Mouse (Mus musculus) spleen, postnatal 36 days (tissue): ENCODE measurements at regions not wholly inside any gene's neighbourhood (a gene's known extent, or its start where the extent isn't known, plus 50 kb on each side); places are given as distances from the start of the nearest gene placed in this dataset.
A peak's percentile ranks its signal among the peaks of the same experiment; 100 is the strongest.
"Not testable (repeated sequence)": the region's sequence is repeated elsewhere in the genome, so short reads cannot be mapped to it uniquely, and the experiment has no call there.

Source experiments
- DNase-seq, 2 experiments: peaks; one replicate each; pipeline ENCODE4 v3.0.0; 2022; ENCODE audit warnings: low spot score in 2 of 2, mixed read lengths in 1 of 2

DNA sequence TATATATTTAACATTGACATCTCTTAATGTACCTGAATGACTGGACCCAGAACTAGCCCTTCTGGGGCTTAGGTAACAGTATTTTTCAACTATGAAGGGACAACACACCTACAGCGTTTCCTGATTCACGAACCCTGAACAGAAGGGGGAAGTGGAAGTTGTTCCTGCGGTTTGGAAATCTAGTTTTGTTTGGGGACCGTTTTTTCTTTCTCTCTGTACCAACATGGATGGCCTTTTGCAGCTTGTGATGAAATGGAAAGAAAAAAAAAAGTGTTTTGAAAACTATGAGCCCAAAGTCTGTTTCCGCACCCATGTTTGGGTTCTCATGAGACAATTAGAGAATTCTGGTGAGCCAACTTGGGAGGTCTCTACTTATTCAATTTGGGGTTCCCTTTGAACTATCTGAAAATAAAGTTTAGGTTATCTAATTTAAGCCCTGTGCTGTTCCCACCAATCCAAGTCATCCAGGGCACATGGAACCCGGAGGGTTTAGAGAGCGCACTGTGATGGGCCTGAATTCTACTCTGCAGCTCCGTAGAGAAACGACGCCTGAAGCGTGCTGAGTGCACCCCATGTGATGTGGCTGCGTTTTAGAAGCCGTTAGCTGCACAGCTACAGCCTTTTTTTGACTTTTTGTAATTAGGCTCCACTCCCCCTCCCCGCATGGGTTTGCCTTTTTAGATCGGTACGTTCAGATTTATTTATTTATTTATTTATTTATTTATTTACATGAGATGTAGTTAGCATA is 137.0 kb upstream of the Rapgef5 start:
- no peak for DNase-seq

DNA sequence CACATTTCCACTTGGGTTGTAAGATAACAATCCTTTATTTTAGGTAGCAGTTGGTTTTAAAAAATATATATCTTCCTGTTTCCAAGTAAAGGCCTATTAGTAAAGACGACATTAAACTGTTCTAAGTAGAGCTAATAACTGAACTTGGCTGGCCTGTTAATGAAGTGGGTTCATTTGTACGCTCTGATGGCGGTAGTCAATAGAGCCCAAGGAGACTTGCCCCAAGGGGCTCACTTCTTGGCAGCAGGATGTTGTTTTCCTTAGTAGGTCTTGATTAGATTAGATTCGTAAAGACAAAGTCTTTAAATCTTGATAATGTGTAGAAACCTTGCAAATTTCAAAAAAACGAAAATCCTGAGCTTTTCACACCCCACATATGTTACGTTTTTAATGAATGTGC is 135.4 kb upstream of the Rapgef5 start:
- DNase-seq: no peak

DNA sequence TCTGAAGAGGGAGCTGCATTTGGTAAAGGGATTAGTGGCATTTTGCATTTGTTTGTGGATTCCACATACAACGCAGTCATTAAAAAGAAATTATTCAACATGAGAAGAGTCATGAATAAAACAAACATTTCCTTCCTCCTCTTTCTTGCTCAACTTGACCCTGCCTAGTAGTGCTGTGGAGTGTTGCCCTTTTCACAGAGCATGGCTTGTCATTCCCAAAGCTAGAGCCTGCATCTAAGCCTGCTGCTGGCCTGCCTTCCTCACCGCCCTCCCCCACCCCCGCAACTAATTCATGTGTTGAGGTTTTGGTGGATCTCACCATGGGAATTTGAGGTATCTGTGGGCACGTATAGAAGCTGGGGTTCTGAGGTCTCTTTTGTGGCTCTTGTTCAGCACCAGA is 133.6 kb upstream of the Rapgef5 start:
- not testable (repeated sequence) for DNase-seq

DNA sequence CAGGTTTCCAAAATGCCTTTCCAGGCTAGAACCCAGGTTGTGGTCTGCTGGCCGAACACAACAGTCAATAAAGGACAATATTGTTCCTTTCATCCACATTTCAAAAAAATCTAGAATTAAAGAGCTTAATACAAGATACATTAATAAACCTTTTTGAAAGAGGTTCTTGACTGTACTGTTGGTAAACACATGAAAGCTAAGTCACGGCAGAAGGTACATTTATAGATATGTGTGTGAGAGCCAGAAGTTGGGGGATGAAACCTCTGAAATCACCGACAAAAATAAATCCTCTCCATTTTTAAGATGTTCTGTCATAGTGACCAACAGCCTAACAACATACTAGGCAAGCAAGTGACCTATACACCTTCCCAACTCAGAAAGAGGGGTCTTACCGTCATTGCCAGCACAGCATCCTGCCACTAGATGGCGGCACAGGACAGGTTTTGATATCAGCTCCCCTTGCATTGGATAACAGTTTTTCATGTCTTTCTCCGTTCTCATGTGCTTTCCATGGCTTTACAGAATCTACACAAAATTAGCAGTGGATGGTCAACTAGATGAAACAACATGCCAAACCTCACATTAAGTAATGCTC is 131.1 kb upstream of the Rapgef5 start:
- peak; percentile 54 to 65 for DNase-seq

DNA sequence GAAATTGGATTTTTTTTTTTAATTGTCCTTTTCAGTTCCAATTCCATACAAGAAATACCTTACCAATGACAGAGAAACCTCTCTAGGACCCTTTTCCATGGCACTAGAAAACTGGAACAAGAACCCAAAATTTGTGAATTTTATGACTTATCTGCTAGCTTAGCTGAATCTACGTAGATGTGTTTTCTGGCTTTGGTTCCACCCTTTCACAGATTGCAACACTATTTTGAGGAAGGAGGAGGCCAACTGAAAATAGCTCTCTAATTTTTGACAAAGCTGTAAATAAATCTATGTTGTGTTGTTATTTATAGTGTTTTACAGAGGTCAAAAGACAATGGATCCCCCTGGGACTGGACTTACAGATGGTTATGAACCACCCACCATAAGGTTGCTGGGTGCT is 130.6 kb upstream of the Rapgef5 start:
- DNase-seq: no peak

DNA sequence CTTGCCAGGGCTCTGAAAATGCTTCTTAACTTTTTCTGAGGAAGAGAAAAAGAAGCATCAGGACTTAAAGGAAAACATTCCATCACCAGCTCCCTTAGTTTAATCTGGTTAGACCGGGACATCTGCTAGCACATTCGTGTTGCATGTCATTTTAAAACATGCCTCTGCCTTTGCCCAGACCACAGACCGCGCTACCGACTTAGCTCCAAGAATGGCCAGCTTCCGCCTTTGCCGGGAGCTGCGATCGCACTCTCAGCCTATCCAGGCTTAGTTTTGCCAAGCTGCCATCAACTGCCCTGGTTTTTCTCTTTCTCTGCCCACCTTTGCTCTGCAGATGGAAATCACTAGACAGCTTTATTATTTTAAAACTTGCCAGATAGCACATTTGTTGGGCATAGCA is 129.3 kb upstream of the Rapgef5 start:
- no peak for DNase-seq

DNA sequence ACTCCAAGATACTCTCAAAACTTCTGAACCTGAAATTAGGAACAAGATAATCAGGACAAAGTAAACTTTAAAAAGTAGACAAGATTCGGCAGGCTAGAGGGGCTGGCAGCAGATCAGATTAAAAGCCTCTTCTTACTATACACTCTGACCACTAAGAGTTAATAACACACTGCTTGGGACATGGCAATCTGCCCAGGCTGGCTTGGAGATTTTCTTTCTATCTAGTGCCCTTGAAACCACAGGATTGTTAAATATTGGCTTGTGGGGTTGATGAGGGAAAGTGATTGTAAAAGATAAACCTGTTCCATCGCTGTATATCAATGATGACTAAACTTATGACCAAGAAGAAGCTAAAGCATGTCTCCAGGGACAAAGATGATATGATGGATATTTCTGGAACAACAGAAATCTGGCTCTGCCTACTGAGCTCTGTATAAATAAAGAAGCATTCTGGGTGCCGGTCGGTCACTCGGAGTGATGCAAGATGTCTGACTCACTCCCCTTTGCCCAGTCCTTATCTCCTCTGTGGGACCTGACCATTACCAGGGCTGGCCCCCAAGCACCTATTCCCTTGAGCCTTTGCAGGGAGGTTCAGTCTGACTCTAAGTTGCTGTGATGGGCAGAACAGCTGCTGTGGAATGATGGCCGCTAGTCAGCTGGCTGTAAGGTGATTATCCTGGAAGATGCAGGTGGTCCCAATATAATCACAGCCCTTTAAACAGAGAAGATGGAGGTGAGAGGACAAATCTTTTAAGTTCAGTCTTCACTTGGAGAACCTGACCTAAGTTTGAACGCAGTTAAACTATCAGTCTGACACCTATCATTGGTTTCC is 126.5 kb upstream of the Rapgef5 start:
- no peak for DNase-seq

DNA sequence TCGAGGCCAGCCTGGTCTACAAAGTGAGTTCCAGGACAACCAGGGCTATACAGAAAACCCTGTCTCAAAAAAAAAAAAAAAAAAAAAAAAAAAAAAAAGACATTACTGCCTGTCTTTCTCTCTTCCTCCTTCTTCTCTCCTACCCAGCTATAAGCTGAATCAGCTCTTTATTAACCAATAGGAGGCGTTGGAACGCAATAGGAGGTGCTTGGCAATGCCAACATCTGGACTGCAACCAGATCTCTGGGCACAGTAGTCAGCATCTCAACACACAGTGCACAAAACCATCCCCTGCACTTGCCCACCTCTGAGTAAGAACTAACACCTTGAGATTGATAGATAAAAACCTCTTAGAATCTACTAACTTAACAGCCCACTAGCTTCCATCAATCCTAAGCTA is 118.8 kb upstream of the Rapgef5 start:
- DNase-seq: no peak

DNA sequence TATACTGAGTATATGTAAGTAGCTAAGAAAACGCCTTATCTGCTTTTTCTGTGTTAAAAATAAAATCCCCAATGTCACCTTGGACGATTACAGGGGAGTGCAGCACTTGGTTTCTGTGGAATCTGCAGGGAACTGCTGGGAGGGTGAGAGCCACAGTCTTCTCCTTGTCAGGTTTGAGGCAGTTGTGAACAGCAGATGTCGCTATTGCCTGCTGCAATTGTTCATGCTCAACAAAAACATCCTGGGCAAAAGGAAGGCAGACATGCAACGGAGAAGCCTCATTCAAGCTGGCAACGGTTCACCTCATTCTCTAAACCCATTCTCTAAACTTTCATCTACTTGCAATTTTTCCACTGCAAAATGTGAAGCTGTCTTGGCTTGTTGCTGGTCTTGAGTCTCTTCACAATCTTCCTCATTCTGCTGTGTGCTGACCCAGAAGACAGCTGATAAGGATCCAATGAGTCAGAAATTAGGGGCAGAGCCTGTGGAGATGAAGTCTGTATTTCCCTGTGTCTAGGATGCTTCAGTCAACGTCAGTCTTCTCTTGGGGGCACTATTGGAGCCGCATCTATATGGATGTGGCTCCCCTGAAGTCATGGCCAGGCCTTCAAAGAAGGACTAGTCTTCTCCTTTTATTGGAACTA is 112.6 kb upstream of the Rapgef5 start:
- peak; percentile 40 to 51 for DNase-seq

DNA sequence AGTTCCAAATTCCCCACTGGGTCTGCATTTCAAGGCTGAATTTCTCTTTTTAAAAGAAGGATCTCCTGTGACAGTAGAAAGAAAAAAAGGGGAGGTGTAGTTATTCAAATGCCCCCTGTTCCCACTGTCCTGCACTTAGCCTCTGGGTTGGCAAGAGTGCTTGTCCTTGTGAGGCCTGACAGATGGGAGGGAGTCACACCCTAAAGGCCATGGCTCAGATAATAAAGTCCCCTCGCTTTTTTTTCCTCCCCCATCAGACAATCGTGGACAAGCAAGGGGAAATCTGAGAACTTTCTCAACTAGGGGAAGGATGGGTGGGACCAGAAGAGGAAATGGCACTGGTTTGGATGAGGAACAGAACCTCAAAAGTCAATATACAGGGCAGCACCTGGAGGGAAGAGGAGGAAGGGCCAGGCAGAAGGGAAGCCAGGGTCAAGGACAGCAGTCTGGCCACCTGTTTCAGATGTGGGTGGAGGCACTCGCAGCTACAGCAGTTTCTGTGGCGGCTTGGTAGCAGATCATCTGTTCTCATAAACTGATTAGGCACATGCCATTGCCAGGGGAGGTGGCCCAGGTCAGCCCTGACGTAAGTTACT is 112.0 kb upstream of the Rapgef5 start:
- DNase-seq: no peak

DNA sequence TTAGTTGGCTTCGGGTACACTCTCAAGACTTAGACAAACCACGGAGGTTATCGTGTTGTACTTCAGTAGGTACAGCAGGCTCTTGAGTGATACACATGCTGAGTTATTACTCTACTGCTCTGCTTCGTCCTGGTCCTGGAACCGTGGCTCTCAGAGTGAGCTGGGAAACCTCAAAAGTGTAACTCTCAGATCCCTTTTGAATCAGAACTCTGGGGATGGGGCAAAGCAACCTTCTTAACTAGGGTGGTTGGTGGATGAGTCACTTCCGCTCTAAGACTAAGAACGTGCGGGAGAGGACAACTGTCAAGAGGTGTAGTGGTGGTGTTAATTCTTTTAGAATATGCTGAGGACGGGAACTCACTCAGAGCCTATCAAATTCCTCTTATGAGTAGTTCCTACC is 109.4 kb upstream of the Rapgef5 start:
- no peak for DNase-seq

DNA sequence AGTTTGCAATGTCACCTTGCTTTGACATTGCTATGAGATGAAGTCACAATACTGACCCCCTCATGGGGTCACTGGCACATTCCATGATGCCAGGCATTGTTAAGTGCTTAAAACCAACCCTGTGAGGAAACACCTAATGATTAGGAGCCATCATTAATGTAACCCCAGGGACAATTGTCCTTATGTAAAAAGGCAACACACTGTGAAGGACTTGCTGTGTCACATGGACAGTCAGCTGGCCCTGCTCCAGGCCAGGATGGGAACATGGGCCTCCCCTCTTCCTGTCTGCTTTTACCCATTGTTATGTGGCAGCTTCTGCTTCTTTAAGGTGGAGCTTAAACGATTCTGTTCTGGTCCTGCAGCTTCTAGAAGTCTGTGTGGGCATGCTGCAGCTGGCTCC is 105.7 kb upstream of the Rapgef5 start:
- no peak for DNase-seq

DNA sequence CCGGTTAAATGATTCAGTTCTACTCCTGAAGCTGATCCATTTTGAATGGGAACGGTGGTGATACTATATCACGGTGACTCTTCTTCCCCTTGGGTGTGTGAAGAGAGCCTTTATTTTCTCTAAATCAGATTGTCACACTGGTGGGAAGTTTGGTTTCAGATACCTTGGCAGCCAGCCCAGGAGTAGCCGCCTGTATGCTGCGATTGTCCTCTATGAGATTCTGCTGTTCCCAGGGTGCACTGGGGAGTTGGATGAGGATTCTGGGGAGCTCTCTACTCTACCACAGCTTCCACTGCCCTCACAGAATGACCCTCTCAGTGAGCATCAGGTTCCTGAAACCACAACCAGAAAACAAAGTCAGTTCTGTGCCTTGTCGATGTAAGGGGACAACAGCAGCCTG is 104.0 kb upstream of the Rapgef5 start:
- DNase-seq: no peak

DNA sequence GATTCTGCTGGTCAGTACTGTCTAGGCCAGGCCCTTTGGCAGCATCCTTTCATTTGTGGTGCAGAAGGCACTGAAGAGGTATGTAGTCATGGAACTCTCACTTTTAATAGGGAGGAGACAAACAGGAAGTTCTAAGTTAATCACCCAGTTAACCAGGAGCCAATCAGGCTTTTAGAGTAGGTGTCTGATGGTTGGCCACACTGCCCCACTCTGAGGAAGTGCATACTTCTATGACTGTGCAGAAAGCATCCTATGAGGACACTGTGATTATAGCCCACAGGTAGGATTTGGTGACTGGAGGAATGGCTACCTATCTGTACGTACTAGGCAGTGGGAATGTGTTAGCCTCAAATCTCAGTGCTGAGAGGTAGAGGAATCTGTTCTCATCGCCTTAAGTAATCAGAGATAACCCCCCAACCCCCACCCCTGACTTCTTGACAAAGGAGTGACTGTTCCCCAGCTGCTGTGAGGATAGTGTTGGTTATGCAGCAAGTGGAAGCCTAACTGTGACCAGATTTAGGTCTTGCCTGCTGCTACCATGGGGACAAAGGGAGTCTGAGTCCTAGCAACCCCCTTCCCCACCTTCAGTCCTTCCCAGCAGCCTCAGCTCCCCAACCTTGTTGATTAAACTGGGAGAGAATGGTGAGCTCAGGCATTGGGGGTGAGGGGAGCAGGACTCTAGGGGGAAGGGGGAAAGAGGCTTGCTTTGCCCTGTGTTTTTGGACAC is 103.3 kb upstream of the Rapgef5 start:
- DNase-seq: no peak

DNA sequence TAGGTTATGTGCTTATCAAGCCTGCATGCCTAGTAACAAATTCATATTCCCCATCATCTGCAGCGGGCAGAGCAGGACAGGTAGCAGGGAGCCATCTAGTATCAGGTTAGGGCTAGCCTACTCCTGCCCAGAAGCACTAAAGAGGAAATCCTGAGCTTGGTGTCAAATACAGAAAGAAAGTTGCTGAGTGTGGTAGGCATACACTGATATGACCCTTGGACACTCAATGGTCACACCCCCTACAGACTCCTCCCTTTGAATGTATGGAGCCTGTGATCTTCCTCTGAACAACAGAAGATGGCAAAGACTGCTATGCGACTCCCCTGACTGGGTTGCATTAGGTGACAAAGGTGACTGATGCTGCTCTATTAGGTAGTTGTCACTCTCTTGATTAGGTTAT is 102.3 kb upstream of the Rapgef5 start:
- no peak for DNase-seq

DNA sequence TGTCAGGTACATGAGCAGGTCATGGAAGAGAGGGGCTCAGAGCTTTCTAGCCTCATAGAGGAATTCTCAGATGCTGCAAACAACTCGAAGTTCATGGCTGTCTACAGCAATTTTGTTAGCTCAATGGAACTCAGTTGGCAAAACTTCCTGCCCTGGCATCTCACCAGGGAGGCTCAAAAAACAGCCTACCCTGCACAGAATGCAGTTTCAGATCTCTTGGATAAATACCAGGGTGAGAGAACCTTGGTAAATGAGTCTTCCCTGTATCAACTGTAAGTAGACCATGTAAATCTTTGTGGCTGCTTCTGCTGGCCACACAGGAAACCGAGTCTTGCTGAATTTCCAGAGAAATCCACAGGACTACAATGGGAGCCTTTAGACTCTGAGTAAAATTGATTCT is 101.1 kb upstream of the Rapgef5 start:
- no peak for DNase-seq

DNA sequence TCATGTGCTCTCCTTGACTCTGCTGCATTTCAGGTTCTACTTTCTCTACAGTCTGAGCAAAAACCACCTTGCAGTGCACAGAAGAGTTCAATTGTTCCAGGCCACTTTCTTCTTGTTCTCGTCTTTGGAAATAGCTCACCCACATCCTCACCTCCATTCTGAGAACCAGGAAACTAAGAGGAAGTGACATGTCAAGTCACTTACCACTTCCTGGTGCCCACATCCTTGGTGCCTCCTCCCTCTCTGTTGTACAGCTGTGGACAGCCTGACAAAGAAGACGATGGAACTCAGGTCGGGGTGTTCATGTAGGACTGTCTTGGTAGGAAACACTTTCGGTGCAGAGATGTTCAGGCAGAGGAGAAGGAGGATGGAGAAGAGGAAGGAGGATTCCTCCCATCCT is 98.3 kb upstream of the Rapgef5 start:
- no peak for DNase-seq

DNA sequence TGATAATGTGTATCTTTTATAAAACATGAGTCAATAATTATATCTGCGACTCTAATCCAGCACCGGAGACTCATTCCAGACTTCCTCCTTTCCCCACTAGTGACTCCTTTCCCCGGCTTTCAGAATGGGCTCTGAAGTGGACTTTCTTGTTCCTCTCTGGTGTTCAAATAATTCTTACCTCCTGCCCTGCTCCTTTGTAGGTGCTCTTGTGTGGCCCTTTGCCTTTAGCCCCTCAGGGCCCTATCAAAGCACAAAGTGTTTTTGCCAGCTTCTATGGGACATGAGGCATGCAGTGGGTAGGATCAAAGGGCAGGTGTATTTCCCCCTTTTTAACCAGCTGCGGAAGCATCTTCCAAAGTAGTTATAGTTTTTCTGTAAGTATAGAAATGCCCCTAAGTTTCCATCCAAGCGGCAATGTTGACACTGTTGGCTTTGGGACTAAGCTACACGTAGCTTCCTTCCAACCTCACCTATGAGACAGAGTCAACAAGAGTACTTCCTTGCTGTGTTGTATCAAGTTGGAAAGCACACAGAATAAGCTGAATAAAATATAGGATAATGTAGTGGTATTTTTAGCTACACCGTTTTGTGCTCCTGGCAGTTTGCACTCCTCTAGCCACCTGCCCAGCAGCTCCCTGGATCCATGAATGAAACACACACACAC is 93.8 kb upstream of the Rapgef5 start:
- no peak for DNase-seq

DNA sequence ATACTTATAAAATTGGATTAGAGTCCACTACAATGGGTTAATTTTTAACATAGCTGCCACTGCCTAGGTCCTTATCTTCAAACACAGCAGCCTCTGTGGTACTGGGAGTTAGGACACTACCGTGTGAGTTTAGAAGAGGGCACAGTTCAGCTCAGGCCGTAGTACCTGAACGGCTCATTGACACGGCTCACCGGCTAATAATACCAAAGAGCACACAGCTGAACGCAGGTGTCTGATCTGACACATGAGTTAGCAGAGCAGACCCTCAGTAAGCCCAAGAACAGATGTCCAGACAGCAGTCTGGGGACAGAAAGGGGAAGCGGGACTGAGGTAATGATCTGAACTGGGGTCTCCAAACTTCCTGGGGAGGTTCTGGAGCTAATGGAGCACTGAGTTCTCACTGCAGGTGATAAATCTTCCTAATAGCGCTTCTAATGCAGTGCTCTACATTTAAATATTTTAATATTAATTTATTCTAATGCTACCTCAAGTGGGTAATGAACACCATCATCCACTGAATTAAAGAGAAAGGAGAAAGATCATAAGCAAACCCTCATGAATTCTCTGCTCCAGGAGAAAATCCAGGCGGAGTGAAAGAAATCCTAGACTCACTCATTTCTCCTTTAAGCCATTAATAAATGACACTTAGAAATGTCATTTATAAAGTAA is 90.8 kb upstream of the Rapgef5 start:
- no peak for DNase-seq

DNA sequence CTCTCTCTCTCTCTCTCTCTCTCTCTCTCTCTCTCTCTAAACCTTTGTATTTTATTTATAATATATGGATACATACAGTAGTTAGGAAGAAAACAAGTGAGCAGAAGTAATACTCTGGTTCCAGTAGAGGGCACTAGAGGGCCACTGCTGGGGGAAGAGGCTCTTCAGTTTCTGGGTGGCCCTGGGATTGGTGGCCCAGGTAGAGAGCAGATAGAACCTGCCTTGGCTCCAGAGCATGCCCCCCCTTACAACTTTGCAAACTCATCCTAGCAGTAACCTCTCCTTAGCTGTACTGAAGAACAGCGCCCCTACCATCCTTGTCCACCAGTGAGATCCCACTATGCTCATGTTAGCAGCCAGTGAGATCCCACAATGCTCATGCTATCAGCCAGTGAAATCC is 88.8 kb upstream of the Rapgef5 start:
- DNase-seq: peak; percentile 43 to 58
